Mouse (Mus musculus): ENCODE results near the gene Bahcc1.

GRCm38 (mm10) chr11:120335431-120336021 lies 102.8 kb downstream of the Bahcc1 start:
- TF ChIP-seq CHD2 (IDR thresholded peaks at IDR 0.05; ENCODE audit: low read depth, low read length) (no peak), ZNF384 (IDR thresholded peaks at IDR 0.05; ENCODE audit: low read depth, low read length) (no peak), MAFK (IDR thresholded peaks at IDR 0.05; ENCODE audit: insufficient read depth, low read depth, low read length) (no peak)

All from ES-E14 (cell line).